Mouse (Mus musculus): Measurements from ENCODE around the gene Fry.

DNA sequence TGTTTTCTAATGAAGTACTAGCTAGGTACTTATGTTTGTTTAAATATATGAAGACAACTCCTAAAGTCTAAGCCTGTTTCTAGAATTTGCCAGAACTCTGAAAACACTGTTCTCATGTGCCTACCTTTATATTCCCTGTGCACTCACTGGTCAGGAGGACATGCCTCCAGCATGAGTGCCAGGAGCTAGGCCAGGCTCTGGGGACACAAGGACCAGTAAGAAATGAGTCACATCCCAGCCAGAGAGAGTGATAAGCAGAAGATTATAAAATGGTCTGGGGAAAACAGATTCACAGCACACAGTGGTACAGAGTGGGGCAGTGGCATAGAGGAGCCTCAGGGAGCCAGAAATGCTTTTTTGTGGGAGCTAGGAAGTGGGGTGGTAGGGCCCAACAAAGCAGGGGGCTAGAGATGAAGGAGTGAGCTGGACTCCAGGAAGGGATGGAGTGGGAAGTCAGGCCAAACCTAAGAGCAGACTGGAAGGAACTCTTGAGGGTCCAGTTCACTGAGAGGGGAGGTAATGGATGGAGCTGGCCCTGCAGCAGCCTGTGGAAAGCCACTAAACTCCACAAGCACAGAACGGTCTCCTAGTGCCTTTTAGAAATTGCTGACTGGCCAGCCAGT, 62.7 kb downstream of the Fry start:
- TF ChIP-seq CTCF (IDR thresholded peaks at IDR 0.05; ENCODE audit: borderline replicate concordance, insufficient read depth, low read length) (no peak), POLR2A (IDR thresholded peaks at IDR 0.05; ENCODE audit: low read depth, low read length) (no peak)

Measured in embryonic fibroblast, embryonic 13.5 days (primary cell).